Mouse (Mus musculus) adrenal gland, adult 2 months (tissue): ENCODE data around the gene 2510009E07Rik. TPM values are rescaled to one million over a fixed set of nuclear protein-coding genes. Genes with fewer than 3 reads are reported as not detected.

Source experiments
- DNase-seq: peaks from one replicate; pipeline ENCODE4 v3.0.0; 2021
- long read RNA-seq: library from polyadenylated mRNA; stranded (forward); transcript quantifications from one replicate; pipeline ENCODE4 v2.0.0, GENCODE M21; 2021
- polyA plus RNA-seq: library from polyadenylated mRNA; depleted of rRNA; stranded (reverse); fragments of >200 nt; gene quantifications from 2 replicates; pipeline ENCODE4 v1.2.3, GENCODE M21; 2012; rRNA removed
- total RNA-seq, 2 experiments: library from RNA; stranded (reverse); gene quantifications; 2 replicates each; pipeline ENCODE4 v1.2.3; 2021

The 2510009E07Rik gene
- total RNA-seq: 10 to 100 TPM; 15.2 to 21.1 TPM
- 13.6 and 14.2 TPM in 2 replicates for polyA plus RNA-seq
- long read RNA-seq, full-length matches to known transcripts: 3 of 5 reads
- long read RNA-seq, partial matches to known transcripts: 1 of 5 reads
- long read RNA-seq, other reads (novel, unspliced or antisense): 1 of 5 reads

DNA sequence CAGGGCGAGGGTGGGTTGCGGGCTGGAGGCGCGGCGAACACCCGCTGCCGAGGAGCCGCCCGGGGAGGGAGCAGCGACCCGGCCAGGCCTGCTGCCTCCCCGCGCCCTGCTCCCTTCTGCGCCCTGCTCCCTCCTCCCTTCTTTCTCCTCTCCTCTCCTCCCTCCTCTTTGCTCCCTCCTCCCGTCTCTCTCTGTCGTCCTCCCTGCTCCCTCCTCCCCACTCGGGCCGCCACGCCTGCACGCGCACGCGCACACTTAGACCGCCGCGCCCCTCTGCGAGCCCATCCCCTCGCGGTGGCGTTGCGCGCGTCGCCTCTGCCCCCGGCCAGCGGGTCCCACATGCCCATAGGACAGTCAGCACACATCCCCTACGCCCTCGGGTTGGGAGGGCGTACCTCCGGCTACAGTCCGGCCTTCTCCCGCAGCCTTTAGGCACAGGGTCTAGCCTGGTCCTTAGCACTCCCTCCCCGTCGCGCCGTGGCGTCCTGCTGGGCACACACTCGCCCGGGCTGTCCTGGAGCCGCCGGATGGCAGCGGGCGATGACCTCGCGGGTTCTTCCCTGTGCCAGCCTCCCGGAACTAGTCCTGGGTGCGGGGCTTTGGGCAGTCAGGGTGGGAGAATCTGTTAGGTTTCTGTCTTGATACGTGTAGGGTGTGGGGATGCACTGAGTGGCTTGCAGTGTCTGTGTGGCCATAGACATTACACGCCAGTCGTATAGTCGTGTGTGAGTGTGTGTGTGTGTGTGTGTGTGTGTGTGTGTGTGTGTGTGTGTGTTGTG lies at the start of gene 2510009E07Rik:
2510009E07Rik (minus strand) TSS at position 203 of the 779 bp plus-strand sequence.
- DNase-seq: peak; percentile 96

DNA sequence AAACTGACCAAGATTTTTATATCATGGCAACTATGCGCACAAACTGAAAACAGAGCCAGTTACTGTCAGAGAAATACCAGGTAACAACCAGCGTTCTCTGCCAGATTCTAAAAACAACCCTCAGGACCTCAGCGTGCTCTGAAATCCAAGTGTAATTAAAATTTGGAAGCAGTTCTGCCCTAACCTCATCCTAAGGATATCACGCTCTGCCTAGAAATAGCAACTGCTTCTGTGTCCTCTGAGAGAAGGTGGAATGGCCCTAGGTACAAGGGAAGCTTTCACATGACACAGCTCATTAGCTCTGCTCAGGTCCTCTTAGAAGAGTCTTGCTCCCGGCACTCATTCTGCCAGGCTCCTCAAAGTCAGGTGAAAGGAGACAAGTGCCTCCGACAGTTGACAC lies 48.9 kb upstream of the 2510009E07Rik start:
- DNase-seq: no peak

DNA sequence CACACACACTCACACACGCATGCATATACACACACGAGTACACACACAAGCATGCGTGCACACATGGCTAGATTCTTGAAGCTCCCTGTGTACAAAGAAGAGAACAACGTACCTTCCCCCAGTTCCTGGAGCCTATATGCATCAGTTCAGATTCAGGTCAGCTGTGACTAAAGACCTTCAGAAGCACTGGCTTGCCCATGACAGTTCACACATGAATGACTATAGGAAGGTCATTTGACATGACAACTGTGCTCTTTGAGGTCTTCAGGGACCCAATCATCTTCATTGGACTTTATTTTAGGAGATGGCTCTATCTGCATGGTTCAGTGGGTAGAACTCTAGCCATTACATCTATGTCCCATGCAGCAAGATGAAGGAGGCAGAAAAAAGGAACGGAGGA lies 48.4 kb upstream of the 2510009E07Rik start:
- DNase-seq: no peak

DNA sequence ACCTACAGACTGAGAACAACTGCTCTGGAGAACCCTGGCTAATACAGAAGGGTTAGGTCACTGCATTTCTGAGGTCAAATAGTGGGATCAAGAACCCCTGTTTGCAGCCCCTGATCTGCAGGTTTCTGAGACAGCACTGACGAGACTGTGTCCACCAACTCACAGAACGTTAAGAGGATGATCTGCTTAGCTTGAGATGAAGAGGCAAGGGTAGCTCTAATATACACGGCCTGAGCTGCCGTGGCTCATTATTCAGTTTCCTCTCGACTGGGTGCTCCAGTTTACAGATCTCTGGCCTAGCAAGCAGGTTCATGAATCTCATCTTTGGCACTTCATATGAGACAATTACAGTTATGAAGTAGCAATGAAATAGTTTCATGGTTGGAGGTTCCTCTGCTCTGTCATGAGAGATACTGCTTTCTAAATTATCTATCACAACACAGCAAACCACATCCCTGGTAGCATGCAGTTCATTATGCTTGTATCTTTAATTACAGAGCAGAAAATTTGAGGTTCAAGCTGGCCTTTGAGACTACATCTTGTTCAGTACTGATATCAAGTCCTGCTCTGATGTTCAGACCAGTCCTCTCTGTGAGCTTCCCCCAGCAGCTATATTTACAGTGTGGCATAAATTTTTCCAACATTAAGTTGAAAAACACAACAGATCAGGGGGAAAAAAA lies 47.9 kb upstream of the 2510009E07Rik start:
- no peak for DNase-seq

DNA sequence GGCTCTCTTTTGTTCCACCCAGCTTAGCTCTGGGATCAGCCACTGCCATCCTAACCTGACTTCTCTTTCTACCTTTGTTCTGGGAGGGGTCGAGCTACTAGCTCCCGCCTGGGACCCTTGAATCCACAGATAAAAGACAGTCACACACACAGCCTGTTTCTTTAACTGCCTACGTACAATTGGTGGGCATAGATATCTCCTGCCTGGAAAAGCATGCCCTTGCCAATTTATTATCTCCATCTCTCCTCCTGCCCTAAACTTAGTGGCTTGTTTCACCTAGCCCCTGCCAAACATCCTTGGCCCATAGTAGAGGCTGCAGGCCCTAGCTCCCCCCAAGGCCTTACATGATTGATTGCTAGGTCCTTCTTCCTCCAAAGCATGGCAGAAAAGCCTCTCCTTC lies 47.1 kb upstream of the 2510009E07Rik start:
- DNase-seq: no peak

DNA sequence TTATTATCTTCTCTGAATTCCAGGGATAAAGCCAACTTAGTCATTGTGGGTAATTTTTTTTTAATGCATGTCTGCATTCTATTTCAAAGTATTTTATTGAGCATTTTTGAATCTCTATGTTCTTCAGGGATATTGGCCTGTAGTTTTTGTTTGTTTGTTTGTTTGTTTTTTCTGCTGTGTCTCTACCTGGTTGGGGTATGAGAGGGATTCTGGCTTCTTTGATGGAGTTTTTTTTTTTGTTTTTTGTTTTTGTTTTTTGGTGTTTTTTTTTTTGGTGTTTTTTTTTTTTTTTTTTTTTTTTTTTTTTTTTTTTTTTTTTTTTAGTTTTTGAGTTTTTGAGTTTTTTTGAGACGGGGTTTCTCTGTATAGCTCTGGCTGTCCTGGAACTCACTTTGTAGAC lies 41.2 kb upstream of the 2510009E07Rik start:
- no peak for DNase-seq

DNA sequence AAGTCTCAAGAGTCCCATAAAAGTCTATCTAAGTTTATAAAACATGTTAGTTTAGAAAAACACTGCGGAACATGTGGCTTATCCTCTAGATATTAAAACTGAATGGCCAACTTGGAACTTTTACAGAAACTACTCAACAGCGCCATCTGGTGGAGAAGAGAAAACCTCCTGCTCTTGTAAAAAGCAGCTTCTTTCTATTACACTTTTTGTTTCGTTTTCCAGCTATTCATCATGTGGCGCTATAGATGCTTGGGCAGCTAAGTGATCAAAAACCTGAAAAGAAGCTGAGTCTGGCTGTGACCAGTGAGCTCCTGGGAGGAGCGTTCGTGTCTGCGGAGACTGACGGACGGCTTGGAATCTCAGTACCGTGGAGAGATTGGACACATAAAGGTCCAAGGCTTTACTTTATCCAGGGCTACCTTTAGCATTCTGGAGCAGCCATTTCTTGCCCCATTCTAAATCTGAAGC lies 33.5 kb upstream of the 2510009E07Rik start:
- peak; percentile 58 for DNase-seq

DNA sequence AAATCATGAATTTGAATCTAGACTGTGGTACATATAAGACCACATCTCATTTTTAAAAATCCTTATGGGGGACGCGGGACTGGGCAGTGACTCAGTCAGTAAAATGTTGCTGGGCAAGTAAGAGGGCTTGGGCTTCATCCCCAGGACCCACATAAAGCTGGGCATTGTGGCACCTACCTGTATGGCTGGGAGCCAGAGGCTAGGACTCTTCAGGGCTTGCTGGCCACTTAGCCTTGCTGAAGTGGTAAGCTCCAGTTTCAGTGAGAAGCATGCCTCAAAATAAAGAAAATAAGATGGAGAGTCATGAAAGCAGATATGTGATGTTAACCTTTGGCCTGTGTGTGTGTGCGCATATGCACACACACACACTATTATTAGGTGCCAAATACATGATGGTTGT lies 33.0 kb upstream of the 2510009E07Rik start:
- no peak for DNase-seq

DNA sequence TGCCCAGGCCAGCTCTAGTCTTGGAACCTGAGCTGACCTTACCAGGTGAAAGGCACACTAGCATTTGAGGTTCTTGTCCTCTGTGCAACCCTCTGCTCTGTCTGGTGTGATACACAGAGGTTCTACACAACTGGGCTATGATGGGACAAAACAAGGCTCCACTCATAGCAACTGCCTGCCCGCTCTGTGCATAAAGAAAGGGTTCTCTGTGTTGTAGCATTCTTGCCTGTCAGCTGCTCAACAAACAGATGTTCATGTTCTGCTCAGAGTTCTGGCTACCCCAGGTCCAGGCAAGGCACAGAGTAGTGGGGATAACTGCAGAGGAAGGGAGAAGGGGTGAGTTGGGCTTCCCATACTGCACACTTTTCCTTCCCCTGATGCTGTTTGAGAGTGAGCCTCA lies 29.8 kb upstream of the 2510009E07Rik start:
- no peak for DNase-seq

DNA sequence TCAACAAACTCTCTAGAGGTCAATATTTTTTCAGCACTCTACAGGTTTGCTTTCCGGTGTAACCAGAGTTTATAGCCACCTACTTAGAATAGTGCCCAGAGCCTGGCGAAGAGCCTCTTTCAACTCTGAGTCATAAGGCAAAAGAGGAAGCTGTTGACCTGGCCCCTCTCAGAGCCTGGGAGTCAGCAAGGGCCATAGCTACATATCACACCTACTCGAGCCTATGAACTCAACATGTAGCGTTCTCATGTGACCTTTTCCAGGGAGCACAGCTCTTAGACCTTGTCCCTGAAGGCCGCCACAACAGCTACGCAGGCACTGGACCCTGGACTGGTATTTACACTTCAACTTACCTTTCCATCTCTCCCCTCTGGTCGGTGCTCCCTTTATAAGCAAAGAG lies 25.3 kb upstream of the 2510009E07Rik start:
- no peak for DNase-seq

DNA sequence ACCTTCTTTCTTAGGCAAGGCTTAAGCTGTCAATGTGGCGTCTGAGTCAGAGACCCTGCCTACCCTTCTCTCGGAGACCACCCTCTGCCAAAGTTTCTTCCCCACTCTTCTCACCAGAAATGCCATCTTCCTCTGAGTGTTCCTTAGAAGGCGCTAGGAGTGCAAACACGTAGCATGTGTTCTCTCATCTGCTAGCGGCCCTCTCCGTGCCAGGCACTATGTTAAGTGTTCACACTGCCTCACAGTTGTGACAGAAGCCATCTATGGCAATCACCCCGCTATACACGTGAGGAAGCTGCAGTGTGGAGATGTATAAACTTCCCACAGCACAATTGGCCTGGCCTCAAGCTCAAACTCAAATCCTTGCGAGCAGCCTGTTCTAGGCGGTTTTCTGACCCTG lies 20.1 kb upstream of the 2510009E07Rik start:
- no peak for DNase-seq

DNA sequence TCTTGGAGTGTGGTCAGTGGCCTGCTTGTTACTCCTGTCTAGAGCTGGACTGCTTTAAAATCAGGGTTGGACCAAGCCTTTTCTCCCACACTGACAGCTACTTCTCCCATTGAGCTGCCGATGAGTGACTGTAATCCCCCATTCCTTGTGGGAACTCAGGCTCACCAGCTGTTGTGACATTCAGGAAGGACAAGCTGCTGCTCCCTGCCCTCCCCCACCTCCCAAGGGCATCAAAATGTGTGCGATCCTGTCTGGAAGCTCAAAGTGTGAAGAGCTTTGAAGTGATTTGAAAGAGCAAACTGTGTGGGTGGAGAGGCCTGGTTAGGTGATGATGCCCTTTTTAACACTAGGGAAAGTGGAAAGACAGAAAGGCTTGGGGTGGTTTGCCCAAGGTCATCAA lies 15.9 kb upstream of the 2510009E07Rik start:
- no peak for DNase-seq

DNA sequence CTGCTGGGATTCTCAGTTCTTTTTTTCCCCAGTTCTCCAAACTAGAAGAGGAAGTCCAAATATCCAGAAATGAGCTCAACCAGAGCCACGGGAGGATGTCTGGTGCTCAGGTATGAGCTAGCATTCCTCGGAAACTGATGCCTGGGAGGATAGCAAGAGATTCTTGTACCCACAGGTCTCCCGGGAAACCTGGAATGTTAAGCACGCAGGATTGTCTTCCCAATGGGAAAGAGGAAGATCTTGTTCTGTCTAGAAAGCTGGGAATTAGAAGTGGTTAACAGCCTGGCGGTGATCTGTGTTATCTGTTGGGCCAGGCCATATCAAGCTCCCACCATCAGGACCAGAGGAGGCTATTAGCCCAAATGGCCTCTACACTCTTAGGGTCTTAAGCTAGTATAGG lies 10.2 kb upstream of the 2510009E07Rik start:
- DNase-seq: no peak

DNA sequence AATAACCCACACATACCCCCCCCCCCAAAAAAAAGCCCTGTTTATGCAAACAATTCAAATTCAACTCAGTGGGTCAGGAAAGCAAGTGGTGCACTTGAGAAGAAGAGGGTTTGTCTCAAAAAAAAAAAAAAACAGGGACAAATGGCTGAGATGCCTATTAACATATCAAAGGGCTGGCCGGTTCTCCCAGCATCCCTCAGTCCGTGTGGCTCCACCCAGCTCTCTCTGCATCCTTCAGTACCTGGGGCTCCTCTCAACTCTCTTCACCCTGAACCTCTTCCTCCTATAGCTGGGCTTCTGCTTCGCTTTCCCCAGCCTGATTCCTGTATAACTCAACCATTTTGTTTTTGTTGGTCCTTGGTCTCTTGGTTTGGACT lies 7.8 kb upstream of the 2510009E07Rik start:
- no peak for DNase-seq

DNA sequence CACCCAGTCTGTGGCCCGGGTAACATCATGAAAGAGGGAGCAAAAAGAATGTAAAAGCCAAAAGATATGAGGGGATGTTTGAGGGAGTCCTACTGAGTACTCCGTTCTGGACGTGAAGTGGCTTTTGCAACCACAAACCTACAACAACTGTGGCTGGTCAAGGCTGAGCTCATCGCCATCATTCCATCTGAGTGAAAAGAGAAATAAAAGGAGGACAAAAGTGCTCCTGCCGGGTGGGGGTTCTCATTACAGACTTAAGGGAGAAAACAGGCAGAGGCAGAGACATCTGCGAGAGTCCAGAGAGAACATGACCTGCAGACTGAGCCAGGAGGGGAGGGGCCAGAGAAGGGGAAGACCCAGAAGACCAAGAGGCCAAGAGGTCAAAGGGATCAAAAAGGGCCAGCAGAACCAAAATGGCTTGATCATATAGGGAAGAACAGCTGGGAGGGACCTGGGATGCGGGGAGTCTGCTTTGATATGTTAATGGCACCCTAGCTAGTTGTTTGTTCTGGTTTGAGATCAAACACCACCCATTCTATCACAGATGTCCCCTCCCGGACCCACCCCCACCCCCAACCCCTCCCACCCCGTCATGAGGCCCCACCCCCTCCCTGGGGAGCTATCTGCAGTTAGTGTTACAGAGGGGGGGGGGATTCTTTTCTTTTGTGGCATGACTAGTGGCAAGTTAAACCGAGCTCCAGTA lies 7.3 kb upstream of the 2510009E07Rik start:
- no peak for DNase-seq

DNA sequence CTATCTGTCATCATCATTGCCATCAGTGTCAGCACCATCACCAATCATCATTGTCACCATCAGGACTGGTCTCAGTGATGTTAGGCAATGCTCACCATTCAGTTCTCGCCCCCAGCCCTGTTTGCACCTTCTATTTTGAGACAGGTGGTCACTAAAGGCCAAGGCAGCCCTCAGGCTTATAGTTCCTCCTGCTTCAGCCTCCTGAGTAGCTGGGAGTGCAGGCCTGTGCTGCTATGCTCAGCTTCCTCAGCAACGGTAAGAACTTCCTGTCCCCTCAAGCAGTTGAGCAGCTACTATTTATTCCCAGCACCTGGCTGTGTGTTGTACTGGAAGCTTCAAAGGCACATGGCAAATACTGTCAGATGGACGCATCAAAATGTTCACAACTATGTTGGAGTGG lies 3.7 kb upstream of the 2510009E07Rik start:
- DNase-seq: no peak

DNA sequence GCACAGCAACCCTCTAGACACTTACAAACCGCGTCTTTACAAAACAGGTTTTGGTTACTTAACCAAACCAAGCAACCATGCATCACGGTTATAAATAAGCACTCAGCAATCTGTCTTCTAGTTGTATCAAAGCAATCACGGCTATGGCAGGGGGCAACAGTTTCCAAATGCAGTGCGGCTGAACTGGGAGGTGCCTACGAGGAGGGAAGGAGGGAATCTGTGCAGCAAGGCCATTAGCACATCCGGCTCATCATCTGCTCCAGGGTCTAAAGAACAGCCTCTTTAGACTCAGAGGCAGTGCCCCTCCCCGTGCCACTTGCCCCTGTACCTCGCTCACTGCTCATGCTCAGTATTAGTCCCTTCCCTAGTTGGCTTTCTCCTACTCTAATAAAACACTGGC lies 2.5 kb upstream of the 2510009E07Rik start:
- no peak for DNase-seq

DNA sequence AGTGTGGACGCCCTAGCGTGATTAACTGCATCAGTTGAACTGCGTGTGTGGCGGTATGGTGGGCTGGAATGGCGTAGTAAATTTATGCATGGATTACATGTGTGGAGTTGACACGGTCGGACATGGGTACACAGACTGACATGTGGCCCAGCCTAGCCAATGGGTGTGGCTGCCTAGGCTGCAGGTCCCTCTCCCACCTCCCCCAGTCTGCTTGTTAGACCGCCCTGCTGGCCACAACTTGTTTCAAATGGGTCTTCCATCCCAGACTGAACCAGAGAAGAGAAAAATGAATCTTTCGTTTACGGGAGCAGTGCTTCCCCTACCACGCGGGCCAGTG lies 745 bp upstream of the 2510009E07Rik start:
- DNase-seq: peak; percentile 54

DNA sequence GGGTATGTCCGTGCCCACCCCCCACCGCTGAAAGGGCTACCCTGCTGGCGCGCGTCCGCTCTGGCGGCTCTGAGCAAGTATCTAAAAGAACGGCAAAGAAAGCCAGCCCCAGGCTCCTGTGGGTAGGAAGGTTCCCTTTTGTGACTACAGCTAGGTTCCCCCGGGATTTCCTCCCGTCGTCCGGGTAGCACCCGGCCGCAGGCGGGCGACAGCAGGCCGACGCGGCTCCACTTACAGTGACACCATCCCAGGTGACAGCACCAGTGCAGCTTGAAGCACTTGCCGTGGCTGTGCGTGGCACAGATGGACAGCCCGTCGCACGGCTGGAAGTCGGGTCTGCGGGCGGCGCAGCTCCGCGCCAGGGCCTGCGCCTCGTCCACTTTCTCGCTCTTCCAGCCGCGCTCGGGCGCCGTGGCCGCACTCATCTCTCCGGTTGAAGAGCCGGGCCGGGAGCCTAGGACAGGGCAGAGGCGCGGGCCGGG lies 443 bp downstream of the 2510009E07Rik start:
- DNase-seq: no peak

DNA sequence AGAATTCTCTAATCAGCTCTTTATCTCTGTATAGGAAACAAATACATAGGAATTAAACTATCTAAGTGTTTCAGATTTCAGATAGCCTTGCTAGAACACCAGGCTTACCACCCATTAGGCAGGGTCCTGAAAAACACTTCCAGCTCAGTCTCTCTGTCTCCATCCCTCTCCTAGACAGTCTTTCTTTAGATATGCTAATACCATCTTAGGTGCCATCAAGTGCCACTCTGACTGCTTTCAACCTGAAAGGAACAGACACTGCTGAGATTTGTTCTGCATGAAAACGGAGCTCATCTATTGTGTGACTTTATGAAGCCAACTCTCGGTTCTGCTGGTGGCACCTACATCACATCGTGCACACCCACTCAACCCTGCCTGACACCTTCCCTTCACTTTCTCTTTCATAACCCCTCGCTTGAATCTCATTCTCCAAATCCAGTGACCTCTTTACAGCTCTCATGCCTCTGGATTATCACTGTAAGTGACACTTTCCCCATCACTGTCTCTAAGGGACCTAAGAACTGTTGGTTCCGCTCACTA lies 4.2 kb downstream of the 2510009E07Rik start:
- no peak for DNase-seq

DNA sequence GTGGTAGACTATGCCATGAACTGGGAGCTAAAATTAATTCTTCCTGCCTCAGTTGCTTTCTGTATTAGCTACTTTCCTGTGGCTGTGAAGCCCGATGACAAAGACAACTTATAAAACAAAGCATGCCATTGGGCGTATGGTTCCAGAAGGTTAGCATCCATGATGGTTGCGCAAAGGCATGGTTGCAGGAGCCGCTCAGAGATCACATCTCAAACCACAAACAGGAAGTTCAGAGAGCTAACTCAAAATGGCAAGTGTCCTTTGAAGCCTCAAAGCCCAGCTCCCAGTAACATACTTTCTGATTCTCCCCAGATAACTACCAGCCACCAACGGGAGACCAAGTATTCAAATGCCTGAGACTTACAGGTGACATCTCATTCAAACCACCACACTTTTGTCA lies 5.3 kb downstream of the 2510009E07Rik start:
- DNase-seq: no peak

DNA sequence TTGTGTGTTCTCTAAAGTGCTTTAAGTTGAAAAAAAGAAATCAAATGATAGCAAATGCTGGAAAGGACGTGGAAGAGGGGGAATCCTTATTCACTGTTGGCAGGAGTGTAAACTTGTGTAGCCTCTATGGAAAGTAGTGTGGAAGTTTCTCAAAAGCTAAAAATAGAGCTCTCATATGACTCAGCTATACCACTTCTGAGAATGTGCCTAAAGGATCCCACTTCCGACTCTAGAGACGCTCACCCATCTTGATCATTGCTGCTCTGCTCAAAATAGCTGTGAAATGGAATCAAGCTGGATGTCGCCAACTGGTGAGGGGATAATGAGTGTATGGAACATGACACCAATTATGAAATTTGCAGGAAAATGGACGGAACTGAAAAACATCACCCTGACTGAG lies 7.1 kb downstream of the 2510009E07Rik start:
- no peak for DNase-seq
